Mouse (Mus musculus) testis, adult 2 months (tissue): Measurements from ENCODE around the gene Rasgef1b.

ENCODE experiments used
- CTCF ChIP-seq: fragments of 200-500 bp; IDR thresholded peaks from 2 replicates; pipeline ENCODE4 v1.5.1; 2012; ENCODE audit warnings: low read depth, mild to moderate bottlenecking, inconsistent platforms, low read length, moderate library complexity; ENCODE audit not compliant: control insufficient read depth, insufficient read depth, insufficient replicate concordance
- POLR2A ChIP-seq: fragments of 200-500 bp; IDR thresholded peaks from 2 replicates; pipeline ENCODE4 v1.6.1; 2012; ENCODE audit warnings: low read depth, mild to moderate bottlenecking, inconsistent platforms, low read length, moderate library complexity; ENCODE audit not compliant: control insufficient read depth

- TF ChIP-seq CTCF, result no peak
- TF ChIP-seq POLR2A, result no peak
Measured at GRCm38 (mm10) chr5:99711947-99712346, 16.9 kb downstream of the Rasgef1b start.
